Mouse (Mus musculus): Measurements from ENCODE around the gene Lrp8.

DNA sequence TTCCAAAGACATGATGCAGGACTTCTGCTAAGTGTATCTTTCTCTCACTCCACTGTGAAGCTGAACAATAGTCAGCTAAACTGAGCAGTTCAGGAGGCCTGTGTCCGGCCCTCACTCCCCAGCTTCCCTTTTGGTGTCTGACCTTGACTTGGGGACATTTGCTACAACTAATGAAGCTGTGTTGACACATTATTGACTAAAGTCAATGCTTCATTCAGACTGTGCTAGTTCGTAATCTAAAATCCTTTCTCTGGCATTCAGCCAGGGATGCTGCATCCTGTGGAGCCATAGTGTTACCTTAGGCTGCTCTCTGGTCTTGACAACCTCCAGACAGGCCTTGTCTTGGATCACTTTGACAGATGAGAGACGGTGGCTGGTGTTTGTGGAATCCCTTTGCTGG, 39.1 kb upstream of the Lrp8 start:
- TF ChIP-seq CTCF (IDR thresholded peaks at IDR 0.05; ENCODE audit: low read depth) = no peak
- TF ChIP-seq EP300 (IDR thresholded peaks at IDR 0.05; ENCODE audit: low read depth) = no peak
